Mouse (Mus musculus): ENCODE measurements around the gene Dusp7. TPM values are rescaled to one million over a fixed set of nuclear protein-coding genes. Genes with fewer than 3 reads are reported as not detected.

The Dusp7 gene
- polyA plus RNA-seq, 1 experiment = 8.9 TPM

DNA sequence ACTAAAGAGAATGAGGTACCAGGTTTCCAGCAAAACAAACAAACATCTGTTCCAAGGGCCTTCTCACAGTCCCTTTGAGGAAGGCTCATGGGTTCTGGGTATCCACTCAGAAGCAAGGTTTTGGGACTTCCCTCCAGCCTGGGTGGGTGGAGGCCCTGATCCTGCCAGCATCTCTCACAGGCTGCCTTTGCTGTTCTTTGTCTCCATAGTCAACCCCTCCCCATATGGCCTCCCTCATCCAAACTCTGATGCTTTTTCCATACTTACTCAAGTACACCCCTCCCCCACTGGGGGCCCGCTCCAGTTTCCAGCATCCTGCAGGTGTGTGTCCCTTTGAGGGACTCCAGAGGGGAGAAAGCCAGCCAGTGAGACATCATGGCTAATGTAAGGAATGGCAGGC lies 2.2 kb upstream of the Dusp7 start:
- H3K4me2 ChIP-seq (ENCODE audit: low read depth) = no peak overlapping the region
- no peaks in the 10 kb centered on the region for H3K36me3 ChIP-seq (ENCODE audit: control insufficient read depth, insufficient read depth)
- no peak overlapping the region for H3ac ChIP-seq (ENCODE audit: control insufficient read depth, insufficient read length)
- peaks cover 19% of the 10 kb centered on the region for H3K79me2 ChIP-seq (ENCODE audit: control insufficient read depth, insufficient read depth)
- no peak overlapping the region for H3K4me3 ChIP-seq
- no peak for TF ChIP-seq E2F4 (IDR thresholded peaks at IDR 0.05; ENCODE audit: insufficient read depth)
- TF ChIP-seq CEBPB (IDR thresholded peaks at IDR 0.05; ENCODE audit: insufficient read depth, poor library complexity, severe bottlenecking) = no peak
- no peak for TF ChIP-seq MYOD1 (IDR thresholded peaks at IDR 0.05; ENCODE audit: control insufficient read depth in 1 of 3, insufficient read length in 2 of 3, low read depth in 2 of 3)
- no peak for TF ChIP-seq MAX (IDR thresholded peaks at IDR 0.05; ENCODE audit: low read depth)
- TF ChIP-seq REST (IDR thresholded peaks at IDR 0.05; ENCODE audit: insufficient read depth, insufficient read length) = no peak
- TF ChIP-seq MYOG (IDR thresholded peaks at IDR 0.05; ENCODE audit: control insufficient read depth in 1 of 3, insufficient read depth in 1 of 3, insufficient read length in 2 of 3, low read depth in 2 of 3) = no peak
- TF ChIP-seq TCF3 (IDR thresholded peaks at IDR 0.05; ENCODE audit: insufficient read length, low read depth) = no peak
- no peak for TF ChIP-seq SRF (IDR thresholded peaks at IDR 0.05; ENCODE audit: control insufficient read depth, insufficient read length, low read depth)
- no peaks in the 10 kb centered on the region for H3K27me3 ChIP-seq (ENCODE audit: control insufficient read depth, insufficient read depth, insufficient read length)

DNA sequence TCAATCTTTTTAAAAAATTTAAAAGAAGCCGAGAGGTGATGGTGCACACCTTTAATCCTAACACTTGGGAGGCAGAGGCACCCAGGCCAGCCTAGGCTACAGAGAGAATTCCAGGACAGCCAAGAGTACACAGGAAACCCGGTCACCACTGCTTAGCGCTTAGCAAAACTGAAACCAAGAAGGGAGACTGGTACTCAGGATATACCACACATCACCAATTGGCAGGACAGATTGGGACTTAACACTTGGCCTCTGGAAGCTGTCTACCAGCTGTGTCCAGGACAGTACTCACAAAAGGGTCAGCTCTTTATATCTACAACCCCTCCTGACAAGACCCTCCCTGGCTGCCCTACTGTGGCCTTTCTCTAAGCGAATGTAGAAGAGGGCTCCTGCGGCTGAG lies 1.4 kb upstream of the Dusp7 start:
- no peaks in the 10 kb centered on the region for H3K36me3 ChIP-seq (ENCODE audit: control insufficient read depth, insufficient read depth)
- peak overlapping the region; percentile 68 for H3ac ChIP-seq (ENCODE audit: control insufficient read depth, insufficient read length)
- peaks cover 20% of the 10 kb centered on the region for H3K79me2 ChIP-seq (ENCODE audit: control insufficient read depth, insufficient read depth)
- H3K4me3 ChIP-seq = peak overlapping the region; percentile 78
- peak overlapping the region; percentile 88 for H3K4me2 ChIP-seq (ENCODE audit: low read depth)
- TF ChIP-seq TCF3 (IDR thresholded peaks at IDR 0.05; ENCODE audit: insufficient read length, low read depth) (no peak), MYOG (IDR thresholded peaks at IDR 0.05; ENCODE audit: control insufficient read depth in 1 of 3, insufficient read depth in 1 of 3, insufficient read length in 2 of 3, low read depth in 2 of 3) (no peak), USF1 (IDR thresholded peaks at IDR 0.05; ENCODE audit: low read depth) (no peak), POLR2A (IDR thresholded peaks at IDR 0.05; ENCODE audit: insufficient read length, low read depth) (no peak), MAX (IDR thresholded peaks at IDR 0.05; ENCODE audit: low read depth) (no peak), MYOD1 (IDR thresholded peaks at IDR 0.05; ENCODE audit: control insufficient read depth in 1 of 3, insufficient read length in 2 of 3, low read depth in 2 of 3) (no peak), POLR2AphosphoS2 (IDR thresholded peaks at IDR 0.05; ENCODE audit: insufficient read length, low read depth) (no peak), E2F4 (IDR thresholded peaks at IDR 0.05; ENCODE audit: insufficient read depth) (no peak), REST (IDR thresholded peaks at IDR 0.05; ENCODE audit: insufficient read depth, insufficient read length) (no peak)
- no peaks in the 10 kb centered on the region for H3K27me3 ChIP-seq (ENCODE audit: control insufficient read depth, insufficient read depth, insufficient read length)

DNA sequence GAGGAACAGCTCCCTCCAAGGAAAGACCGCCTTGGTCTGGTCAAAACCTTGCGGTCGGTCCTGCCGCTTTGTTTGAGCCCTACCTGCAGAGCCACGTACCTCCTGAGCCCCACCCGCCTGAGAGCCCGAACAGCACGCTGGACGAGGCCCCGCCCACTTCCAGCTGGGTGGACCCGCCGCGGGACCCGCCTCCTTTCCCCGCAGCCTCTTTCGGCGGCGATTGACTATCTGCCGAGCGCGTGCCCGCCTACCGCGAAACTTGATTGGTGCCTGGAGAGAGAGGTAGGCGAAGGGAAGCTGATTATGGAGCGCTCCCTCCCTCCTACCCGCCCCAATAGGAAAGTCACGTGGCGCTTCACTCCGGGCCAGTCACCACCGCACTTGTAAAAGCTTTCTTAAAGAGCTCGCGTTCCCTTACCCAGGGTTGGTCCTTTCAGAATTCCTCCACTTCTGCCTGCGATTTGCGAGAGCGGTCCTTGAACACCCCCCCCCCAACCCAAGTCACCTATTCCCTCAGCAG lies 780 bp upstream of the Dusp7 start:
- no peak for TF ChIP-seq CEBPB (IDR thresholded peaks at IDR 0.05; ENCODE audit: insufficient read depth, poor library complexity, severe bottlenecking)
- TF ChIP-seq USF1 (IDR thresholded peaks at IDR 0.05; ENCODE audit: low read depth) = peak; percentile 95
- no peak for TF ChIP-seq REST (IDR thresholded peaks at IDR 0.05; ENCODE audit: insufficient read depth, insufficient read length)
- TF ChIP-seq TCF3 (IDR thresholded peaks at IDR 0.05; ENCODE audit: insufficient read length, low read depth) = no peak
- no peak for TF ChIP-seq MAX (IDR thresholded peaks at IDR 0.05; ENCODE audit: low read depth)
- TF ChIP-seq TCF12 (IDR thresholded peaks at IDR 0.05; ENCODE audit: insufficient read depth, poor library complexity, severe bottlenecking) = no peak
- peak; percentile 40 for TF ChIP-seq POLR2AphosphoS2 (IDR thresholded peaks at IDR 0.05; ENCODE audit: insufficient read length, low read depth)
- no peak for TF ChIP-seq MYOD1 (IDR thresholded peaks at IDR 0.05; ENCODE audit: control insufficient read depth in 1 of 3, insufficient read length in 2 of 3, low read depth in 2 of 3)
- TF ChIP-seq POLR2A (IDR thresholded peaks at IDR 0.05; ENCODE audit: insufficient read length, low read depth) = peak; percentile 48
- TF ChIP-seq MYOG (IDR thresholded peaks at IDR 0.05; ENCODE audit: control insufficient read depth in 1 of 3, insufficient read depth in 1 of 3, insufficient read length in 2 of 3, low read depth in 2 of 3) = no peak
- peak; percentile 74 for TF ChIP-seq SRF (IDR thresholded peaks at IDR 0.05; ENCODE audit: control insufficient read depth, insufficient read length, low read depth)
- no peak for TF ChIP-seq E2F4 (IDR thresholded peaks at IDR 0.05; ENCODE audit: insufficient read depth)

DNA sequence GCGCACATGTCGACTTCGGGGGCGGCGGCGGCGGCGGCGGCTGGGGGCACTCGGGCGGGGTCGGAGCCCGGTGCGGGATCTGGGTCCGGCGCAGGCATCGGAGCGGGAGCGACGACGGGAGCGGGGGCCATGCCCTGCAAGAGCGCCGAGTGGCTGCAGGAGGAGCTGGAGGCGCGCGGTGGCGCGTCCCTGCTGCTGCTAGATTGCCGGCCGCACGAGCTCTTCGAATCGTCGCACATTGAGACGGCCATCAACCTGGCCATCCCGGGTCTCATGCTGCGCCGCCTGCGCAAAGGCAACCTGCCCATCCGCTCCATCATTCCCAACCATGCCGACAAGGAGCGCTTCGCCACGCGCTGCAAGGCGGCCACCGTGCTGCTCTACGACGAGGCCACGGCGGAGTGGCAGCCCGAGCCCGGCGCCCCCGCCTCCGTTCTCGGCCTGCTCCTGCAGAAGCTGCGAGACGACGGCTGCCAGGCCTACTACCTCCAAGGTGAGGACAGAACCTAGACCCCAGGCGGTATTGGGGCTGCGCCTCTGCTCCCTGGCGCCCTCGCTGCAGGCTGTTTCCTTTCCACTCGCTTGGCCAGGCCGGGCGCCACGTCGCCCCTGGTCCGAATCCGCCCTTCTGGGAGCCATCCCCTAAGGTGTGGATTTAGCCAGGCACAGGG lies 534 bp downstream of the Dusp7 start:
- Histone ChIP-seq H3K27me3 (ENCODE audit: control insufficient read depth, insufficient read depth, insufficient read length) (no peaks in the 10 kb centered on the region), H3K36me3 (ENCODE audit: control insufficient read depth, insufficient read depth) (no peaks in the 10 kb centered on the region), H3K79me2 (ENCODE audit: control insufficient read depth, insufficient read depth) (peaks cover 35% of the 10 kb centered on the region), H3K4me3 (peak overlapping the region; percentile 78), H3ac (ENCODE audit: control insufficient read depth, insufficient read length) (peak overlapping the region; percentile 68), H3K4me2 (ENCODE audit: low read depth) (peak overlapping the region; percentile 89)
- TF ChIP-seq POLR2A (IDR thresholded peaks at IDR 0.05; ENCODE audit: insufficient read length, low read depth) (no peak), POLR2AphosphoS2 (IDR thresholded peaks at IDR 0.05; ENCODE audit: insufficient read length, low read depth) (peak; percentile 38), TCF3 (IDR thresholded peaks at IDR 0.05; ENCODE audit: insufficient read length, low read depth) (no peak), TCF12 (IDR thresholded peaks at IDR 0.05; ENCODE audit: insufficient read depth, poor library complexity, severe bottlenecking) (no peak), SRF (IDR thresholded peaks at IDR 0.05; ENCODE audit: control insufficient read depth, insufficient read length, low read depth) (no peak), MYOG (IDR thresholded peaks at IDR 0.05; ENCODE audit: control insufficient read depth in 1 of 3, insufficient read depth in 1 of 3, insufficient read length in 2 of 3, low read depth in 2 of 3) (peak in 1 of 3 experiments; percentile 1)

More for the DNA sequence above, 780 bp upstream of the Dusp7 start:
- H3ac ChIP-seq (ENCODE audit: control insufficient read depth, insufficient read length) = peak overlapping the region; percentile 68
- peaks cover 26% of the 10 kb centered on the region for H3K79me2 ChIP-seq (ENCODE audit: control insufficient read depth, insufficient read depth)
- no peaks in the 10 kb centered on the region for H3K27me3 ChIP-seq (ENCODE audit: control insufficient read depth, insufficient read depth, insufficient read length)
- peak overlapping the region; percentile 78 for H3K4me3 ChIP-seq
- no peaks in the 10 kb centered on the region for H3K36me3 ChIP-seq (ENCODE audit: control insufficient read depth, insufficient read depth)
- H3K4me2 ChIP-seq (ENCODE audit: low read depth) = peak overlapping the region; percentile 88

Measured in myocyte (in vitro differentiated cells).